13 mouse cellular contexts compared by ENCODE assay signal in genomic region chrX:101522027-101522426, GRCm38 (mm10). TPM values are rescaled to one million over a fixed set of nuclear protein-coding genes. Genes with fewer than 3 reads are reported as not detected.
A peak's percentile ranks its signal among the peaks of the same experiment; 100 is the strongest.
DNase-seq lines count a peak whose midpoint lies in the region; ATAC-seq lines count a peak whose summit lies in the region.
"Had no signal": no experiment of that assay in that cellular context is flagged by ENCODE, and none has a peak within 500 bp of the region (broad histone marks: within the 10 kb centered on the region; RNA-seq: fewer than 3 reads in every experiment).

No protein-coding gene starts in this region.

- H3K4me3 ChIP-seq in heart, embryonic 11.5 days (ENCODE audit: low read depth, low read length), result no peak overlapping the region
- peak overlapping the region; percentile 33 for H3K4me3 ChIP-seq in liver, embryonic 13.5 days (replicated peaks)
- H3K4me3 ChIP-seq in midbrain, embryonic 10.5 days, result no peak overlapping the region
- H3K4me3 ChIP-seq: neural tube, embryonic 13.5 days had no signal

- no peaks in the 10 kb centered on the region for H3K27me3 ChIP-seq in heart, embryonic 11.5 days (ENCODE audit: control insufficient read depth, insufficient read depth, low read length)
- H3K27me3 ChIP-seq in liver, embryonic 13.5 days, result no peaks in the 10 kb centered on the region
- peaks cover 5% of the 10 kb centered on the region for H3K27me3 ChIP-seq in midbrain, embryonic 10.5 days (ENCODE audit: low read depth, poor library complexity, severe bottlenecking)
- H3K27me3 ChIP-seq: neural tube, embryonic 13.5 days had no signal

- no peak overlapping the region for H3K4me2 ChIP-seq in heart, embryonic 11.5 days
- H3K4me2 ChIP-seq in liver, embryonic 13.5 days, result peak overlapping the region; percentile 23; the same call in 1 of the 2 replicates
- H3K4me2 ChIP-seq: neural tube, embryonic 13.5 days had no signal

- H3K36me3 ChIP-seq in heart, embryonic 11.5 days (ENCODE audit: control insufficient read depth, insufficient read depth, low read length), result no peaks in the 10 kb centered on the region
- no peaks in the 10 kb centered on the region for H3K36me3 ChIP-seq in liver, embryonic 13.5 days
- no peaks in the 10 kb centered on the region for H3K36me3 ChIP-seq in midbrain, embryonic 10.5 days
- H3K36me3 ChIP-seq: neural tube, embryonic 13.5 days had no signal

- intact Hi-C loops in left cerebral cortex, postnatal 36 days (cut with DNase I), result no loop called here

- DNase-seq in adrenal gland, adult 2 months, result peak; percentile 15
- no peak for DNase-seq in adrenal gland, postnatal 36 days
- DNase-seq in ES-CJ7 (ENCODE audit: low read depth, low spot score), result peak; percentile 95
- peak; percentile 23 for DNase-seq in liver, embryonic 13.5 days
- no peak for DNase-seq in retina, postnatal 1 day
- DNase-seq in left cerebral cortex, postnatal 36 days (ENCODE audit: low spot score in 2 of 2), result no peak
- DNase-seq in midbrain, embryonic 10.5 days (ENCODE audit: low spot score), result no peak
- DNase-seq: gastrocnemius, postnatal 10 days; right cerebral cortex, postnatal 4 days; thymus, adult 18-20 months had no signal

- no peak overlapping the region for H3K27ac ChIP-seq in heart, embryonic 11.5 days (ENCODE audit: low read depth, low read length)
- no peak overlapping the region for H3K27ac ChIP-seq in liver, embryonic 13.5 days
- H3K27ac ChIP-seq in midbrain, embryonic 10.5 days (replicated peaks), result no peak overlapping the region
- H3K27ac ChIP-seq: hindbrain, postnatal 0 days; neural tube, embryonic 13.5 days had no signal

- H3K4me1 ChIP-seq in heart, embryonic 11.5 days (ENCODE audit: control insufficient read depth, insufficient read depth, low read length), result no peaks in the 10 kb centered on the region
- peaks cover under 1% of the 10 kb centered on the region for H3K4me1 ChIP-seq in liver, embryonic 13.5 days (replicated peaks)
- H3K4me1 ChIP-seq in midbrain, embryonic 10.5 days, result no peaks in the 10 kb centered on the region
- H3K4me1 ChIP-seq: neural tube, embryonic 13.5 days had no signal

- 70% methylated on average over 15 of the region's 15 CpGs for WGBS in heart, embryonic 11.5 days (ENCODE audit: insufficient replicate concordance)
- 60% methylated on average over 15 of the region's 15 CpGs for WGBS in liver, embryonic 13.5 days (ENCODE audit: insufficient replicate concordance)
- WGBS in midbrain, embryonic 10.5 days, result 83% methylated on average over 15 of the region's 15 CpGs

- no peaks in the 10 kb centered on the region for H3K9me3 ChIP-seq in heart, embryonic 11.5 days (replicated peaks; ENCODE audit: control insufficient read depth, low read length)
- no peaks in the 10 kb centered on the region for H3K9me3 ChIP-seq in liver, embryonic 13.5 days (replicated peaks)
- no peaks in the 10 kb centered on the region for H3K9me3 ChIP-seq in midbrain, embryonic 10.5 days (replicated peaks)
- H3K9me3 ChIP-seq: neural tube, embryonic 13.5 days had no signal

- 0 out of 2 replicates have a peak overlapping the region, but pooled peaks have one; percentile 22 for H3K9ac ChIP-seq in heart, embryonic 11.5 days (ENCODE audit: low read depth, low read length)
- H3K9ac ChIP-seq in liver, embryonic 13.5 days, result no peak overlapping the region
- H3K9ac ChIP-seq: neural tube, embryonic 13.5 days had no signal

- ATAC-seq in heart, embryonic 11.5 days (replicated peaks; ENCODE audit: insufficient number of reproducible peaks, low FRiP score, low TSS enrichment), result no peak
- no peak for ATAC-seq in liver, embryonic 13.5 days (ENCODE audit: low read depth)
- ATAC-seq: hindbrain, postnatal 0 days had no signal

RNA-seq across cellular contexts. Expression of gene Taf1, which starts 10.5 kb away (rescaled TPM):
- total RNA-seq in adrenal gland, adult 2 months (2021), result 10 to 100 TPM; 31.8 to 37.3 TPM
- polyA plus RNA-seq in adrenal gland, adult 2 months (2012; rRNA removed), result 0.91 and 1.9 TPM in 2 replicates
- 10 to 100 TPM; 33.1 to 48.1 TPM for total RNA-seq in adrenal gland, postnatal 36 days (2021)
- polyA plus RNA-seq in heart, embryonic 11.5 days (2014; fragmentation: Nextera tagmentation; extraction: Ambion mirVana), result 10.4 and 11.7 TPM in 2 replicates
- 7.3 and 8.3 TPM in 2 replicates for polyA plus RNA-seq in liver, embryonic 13.5 days (2015; fragmentation: Nextera tagmentation; extraction: Ambion mirVana)
- 10 to 100 TPM; 46.5 to 51.3 TPM for total RNA-seq in left cerebral cortex, postnatal 36 days (2021)
- polyA plus RNA-seq in midbrain, embryonic 10.5 days (2016; fragmentation: Nextera tagmentation; extraction: Ambion mirVana), result 19.3 and 21.8 TPM in 2 replicates

Comparison
In these comparisons a context has a peak if more than half of its experiments do, and no peak if none do; other contexts are left out.
1. DNase-seq: peak in adrenal gland, adult 2 months (single experiment), ES-CJ7 (single experiment) and liver, embryonic 13.5 days (single experiment); none in adrenal gland, postnatal 36 days (0 of 2), retina, postnatal 1 day (single experiment), left cerebral cortex, postnatal 36 days (0 of 2) and midbrain, embryonic 10.5 days (single experiment).